Mouse (Mus musculus) liver, adult 2 months (tissue): ENCODE data around the gene Casc3.

Experiments
- CTCF ChIP-seq: fragments of 200-500 bp; IDR thresholded peaks from 2 replicates; pipeline ENCODE4 v1.5.1; 2011; ENCODE audit warnings: low read depth, low read length, control low read depth
- POLR2A ChIP-seq: fragments of 200-500 bp; IDR thresholded peaks from 2 replicates; pipeline ENCODE4 v1.6.1; 2011; ENCODE audit warnings: low read length, control low read depth; ENCODE audit not compliant: insufficient read depth; ENCODE audit errors: extremely low read depth

GRCm38 (mm10) chr11:98776843-98777590, 27.7 kb upstream of the Casc3 start:
- TF ChIP-seq CTCF: no peak
- TF ChIP-seq POLR2A: peak; percentile 59
